Mouse (Mus musculus) hindbrain, embryonic 16.5 days (tissue): ENCODE measurements at regions not wholly inside any gene's neighbourhood (a gene's known extent, or its start where the extent isn't known, plus 50 kb on each side); places are given as distances from the start of the nearest gene placed in this dataset.
"Not testable (repeated sequence)": the region's sequence is repeated elsewhere in the genome, so short reads cannot be mapped to it uniquely, and the experiment has no call there.

Experiments used
- ATAC-seq: fragments of 200-750 bp; cut with Nextera tagmentation; 2 replicates; pipeline ENCODE4 v1.8.0; 2017; ENCODE audit warnings: moderate TSS enrichment, moderate library complexity
- H3K27ac ChIP-seq: fragments of 300-500 bp; sonication (generic); 2 replicates; pipeline ENCODE4 v1.5.1; 2014; ENCODE audit warnings: low read depth, mild to moderate bottlenecking, control low read depth, low read length, moderate library complexity
- H3K27me3 ChIP-seq: fragments of 300-500 bp; sonication (generic); replicated peaks from 2 replicates; pipeline ENCODE4 v1.6.1; 2014; ENCODE audit warnings: low read length; ENCODE audit not compliant: control insufficient read depth, insufficient read depth
- H3K36me3 ChIP-seq: fragments of 300-500 bp; sonication (generic); 2 replicates; pipeline ENCODE4 v1.6.1; 2014; ENCODE audit warnings: mild to moderate bottlenecking, low read length, moderate library complexity, mixed read lengths; ENCODE audit not compliant: control insufficient read depth, insufficient read depth
- H3K4me1 ChIP-seq: fragments of 300-500 bp; sonication (generic); 2 replicates; pipeline ENCODE4 v1.6.1; 2014; ENCODE audit warnings: low read depth, low read length; ENCODE audit not compliant: control insufficient read depth, insufficient read depth
- H3K4me2 ChIP-seq: fragments of 300-500 bp; sonication (generic); 2 replicates; pipeline ENCODE4 v1.6.1; 2014; ENCODE audit warnings: mild to moderate bottlenecking, low read length, control low read depth, moderate library complexity
- H3K4me3 ChIP-seq: fragments of 300-500 bp; sonication (generic); 2 replicates; pipeline ENCODE4 v1.5.1; 2014; ENCODE audit warnings: mild to moderate bottlenecking, low read length, control low read depth, moderate library complexity
- H3K9ac ChIP-seq: fragments of 300-500 bp; sonication (generic); 2 replicates; pipeline ENCODE4 v1.6.1; 2014; ENCODE audit warnings: low read depth, mild to moderate bottlenecking, control low read depth, low read length, moderate library complexity
- H3K9me3 ChIP-seq: fragments of 300-500 bp; sonication (generic); 2 replicates; pipeline ENCODE4 v1.6.1; 2014; ENCODE audit warnings: mild to moderate bottlenecking, low read length, moderate library complexity; ENCODE audit not compliant: control insufficient read depth
- WGBS: fragments of 180-500 bp; shearing (Covaris S2); extraction: QIAGEN DNeasy Blood & Tissue Kit; methylation state at CpG from one replicate; pipeline ENCODE4 v1.1.7; 2014; 5-methylcytosine and 5-hydroxymethylcytosine counted together

- no peak for ATAC-seq
- Histone ChIP-seq H3K9ac (no peak overlapping the region), H3K4me3 (no peak overlapping the region), H3K4me1 (no peaks in the 10 kb centered on the region), H3K4me2 (no peak overlapping the region), H3K9me3 (no peaks in the 10 kb centered on the region), H3K27me3 (no peaks in the 10 kb centered on the region), H3K27ac (no peak overlapping the region), H3K36me3 (no peaks in the 10 kb centered on the region)
- WGBS = 91% methylated on average over 1 of the region's 1 CpGs
Observed at GRCm38 (mm10) chr8:40005207-40005837, 669.6 kb upstream of the Adam24 start.

DNA sequence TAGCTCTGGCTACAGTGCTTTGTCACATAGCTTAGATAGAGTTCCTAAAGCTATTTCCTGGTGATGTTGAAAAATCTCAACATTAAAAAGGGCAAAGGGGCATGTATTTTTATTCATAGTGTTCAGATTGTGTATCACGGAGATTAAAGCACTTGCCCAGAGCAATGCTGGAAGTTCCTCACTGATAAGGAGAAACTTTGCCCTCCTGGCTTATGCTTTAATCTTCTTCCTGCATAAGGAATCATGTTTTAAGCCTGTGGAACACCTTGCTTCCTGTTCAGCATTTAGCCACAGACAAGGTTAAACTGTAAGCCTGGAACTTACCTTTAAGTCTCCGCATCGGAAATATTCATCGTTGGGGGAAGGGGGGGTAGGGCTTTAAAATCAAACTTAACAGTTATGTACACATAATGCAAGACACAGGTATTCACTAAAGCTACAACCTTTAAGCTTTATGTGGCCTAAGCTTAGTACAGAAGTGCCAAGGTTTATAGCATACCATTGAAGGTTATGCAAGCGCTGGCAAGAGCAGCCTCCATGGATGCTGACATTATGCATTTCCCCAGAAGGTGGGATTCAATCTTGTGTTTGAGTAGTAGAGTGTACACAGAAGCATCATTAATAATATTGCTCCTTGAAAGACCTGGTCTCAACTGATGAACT is 655.5 kb upstream of the Adam24 start:
- H3K4me2 ChIP-seq = no peak overlapping the region
- no peak overlapping the region for H3K4me3 ChIP-seq
- 96% methylated on average over 5 of the region's 5 CpGs for WGBS
- no peaks in the 10 kb centered on the region for H3K27me3 ChIP-seq
- no peak for ATAC-seq
- no peaks in the 10 kb centered on the region for H3K9me3 ChIP-seq
- H3K9ac ChIP-seq = no peak overlapping the region
- H3K27ac ChIP-seq = no peak overlapping the region
- H3K36me3 ChIP-seq = no peaks in the 10 kb centered on the region
- H3K4me1 ChIP-seq = no peaks in the 10 kb centered on the region

DNA sequence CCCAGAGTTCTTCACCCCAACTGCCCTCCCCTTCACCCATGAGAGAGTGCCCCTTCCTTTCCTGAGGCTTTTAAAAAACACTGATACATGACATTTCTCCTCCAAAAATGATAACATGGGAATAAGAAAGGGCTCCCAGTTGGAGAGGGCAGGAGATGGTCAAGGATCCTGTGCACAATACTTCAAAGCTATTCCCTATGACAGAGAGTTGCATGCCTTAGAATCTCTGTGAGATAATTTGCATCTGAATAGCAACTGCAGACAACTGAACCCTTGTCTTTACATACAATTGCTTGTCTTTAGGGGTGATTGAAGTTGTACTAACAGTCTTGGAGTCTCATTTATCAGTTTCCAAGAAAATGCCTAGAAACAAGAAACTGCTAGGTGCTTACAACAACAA is 610.7 kb upstream of the Adam24 start:
- no peaks in the 10 kb centered on the region for H3K9me3 ChIP-seq
- no peaks in the 10 kb centered on the region for H3K27me3 ChIP-seq
- H3K9ac ChIP-seq = no peak overlapping the region
- no peaks in the 10 kb centered on the region for H3K36me3 ChIP-seq
- no peaks in the 10 kb centered on the region for H3K4me1 ChIP-seq
- no peak overlapping the region for H3K4me2 ChIP-seq
- no peak for ATAC-seq
- H3K27ac ChIP-seq = no peak overlapping the region
- H3K4me3 ChIP-seq = no peak overlapping the region

DNA sequence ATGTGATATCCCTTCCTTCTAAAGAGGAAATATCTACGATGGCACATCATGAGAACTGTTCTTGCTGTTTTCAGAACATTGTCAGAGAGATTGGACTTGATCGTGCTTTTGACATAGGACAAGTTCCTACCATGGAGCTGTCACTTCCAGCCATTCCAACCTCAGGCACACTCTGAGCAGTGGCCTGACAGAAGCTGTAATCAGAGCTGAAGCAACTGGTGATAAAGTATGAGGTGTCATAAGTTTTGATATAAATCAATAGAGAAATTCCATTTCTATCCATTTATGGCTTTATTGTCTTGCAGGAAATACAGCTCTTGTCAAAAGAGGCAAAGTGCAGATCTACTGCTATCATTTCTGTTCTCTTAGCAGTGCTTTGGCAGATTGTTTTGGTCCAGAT is 603.7 kb upstream of the Adam24 start:
- no peak overlapping the region for H3K4me3 ChIP-seq
- no peaks in the 10 kb centered on the region for H3K4me1 ChIP-seq
- H3K27me3 ChIP-seq = no peaks in the 10 kb centered on the region
- no peak overlapping the region for H3K27ac ChIP-seq
- WGBS = 92% methylated on average over 2 of the region's 2 CpGs
- H3K9me3 ChIP-seq = no peaks in the 10 kb centered on the region
- H3K9ac ChIP-seq = no peak overlapping the region
- ATAC-seq = no peak
- H3K4me2 ChIP-seq = no peak overlapping the region
- H3K36me3 ChIP-seq = no peaks in the 10 kb centered on the region

DNA sequence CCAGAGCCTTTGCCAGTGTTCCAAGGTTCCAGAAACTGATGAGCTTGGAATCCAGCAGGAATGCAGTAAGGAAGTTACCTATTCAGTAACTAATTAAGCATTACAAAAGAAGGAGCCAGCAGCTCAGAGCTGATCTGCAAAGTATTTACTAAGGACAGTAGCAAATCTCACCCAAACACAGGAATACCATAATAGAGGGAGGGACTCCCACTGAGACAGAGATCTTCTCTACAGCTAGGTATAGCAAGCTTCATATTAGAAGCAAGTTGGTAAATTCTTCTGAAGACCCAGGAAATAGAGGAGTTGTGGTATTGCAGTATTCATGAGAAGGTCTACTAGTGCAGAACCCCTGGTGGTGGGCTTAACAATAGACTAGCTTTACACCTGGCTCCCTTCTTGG is 593.9 kb upstream of the Adam24 start:
- H3K9ac ChIP-seq = not testable (repeated sequence)

GRCm38 (mm10) chr8:40084129-40084528 is 590.7 kb upstream of the Adam24 start:
- Histone ChIP-seq H3K27me3 (no peaks in the 10 kb centered on the region), H3K4me2 (no peak overlapping the region), H3K36me3 (no peaks in the 10 kb centered on the region), H3K9me3 (no peaks in the 10 kb centered on the region), H3K4me3 (no peak overlapping the region), H3K9ac (no peak overlapping the region), H3K27ac (no peak overlapping the region), H3K4me1 (no peaks in the 10 kb centered on the region)
- no peak for ATAC-seq
- 70% methylated on average over 1 of the region's 1 CpGs for WGBS

More for the DNA sequence above, 593.9 kb upstream of the Adam24 start:
- not testable (repeated sequence) for H3K4me1 ChIP-seq, H3K9me3 ChIP-seq, H3K4me3 ChIP-seq, H3K36me3 ChIP-seq, H3K27ac ChIP-seq, H3K27me3 ChIP-seq, ATAC-seq, H3K4me2 ChIP-seq

GRCm38 (mm10) chr8:40089377-40089776 is 585.5 kb upstream of the Adam24 start:
- Histone ChIP-seq H3K4me3 (no peak overlapping the region), H3K9ac (no peak overlapping the region), H3K9me3 (no peaks in the 10 kb centered on the region), H3K27ac (no peak overlapping the region), H3K4me1 (no peaks in the 10 kb centered on the region), H3K4me2 (no peak overlapping the region), H3K27me3 (no peaks in the 10 kb centered on the region), H3K36me3 (no peaks in the 10 kb centered on the region)
- WGBS = 86% methylated on average over 4 of the region's 4 CpGs
- ATAC-seq = no peak

GRCm38 (mm10) chr8:40124402-40124801 is 550.5 kb upstream of the Adam24 start:
- ATAC-seq = no peak
- WGBS = 79% methylated on average over 3 of the region's 3 CpGs
- H3K4me3 ChIP-seq = no peak overlapping the region
- no peak overlapping the region for H3K9ac ChIP-seq
- H3K27ac ChIP-seq = no peak overlapping the region
- no peak overlapping the region for H3K4me2 ChIP-seq
- no peaks in the 10 kb centered on the region for H3K27me3 ChIP-seq
- H3K4me1 ChIP-seq = no peaks in the 10 kb centered on the region
- no peaks in the 10 kb centered on the region for H3K36me3 ChIP-seq
- H3K9me3 ChIP-seq = no peaks in the 10 kb centered on the region

GRCm38 (mm10) chr8:40127141-40127540 is 547.7 kb upstream of the Adam24 start:
- H3K36me3 ChIP-seq = no peaks in the 10 kb centered on the region
- WGBS = 91% methylated on average over 8 of the region's 8 CpGs
- no peak overlapping the region for H3K27ac ChIP-seq
- no peak overlapping the region for H3K4me2 ChIP-seq
- no peaks in the 10 kb centered on the region for H3K4me1 ChIP-seq
- H3K9ac ChIP-seq = no peak overlapping the region
- ATAC-seq = no peak
- no peaks in the 10 kb centered on the region for H3K27me3 ChIP-seq
- H3K9me3 ChIP-seq = no peaks in the 10 kb centered on the region
- no peak overlapping the region for H3K4me3 ChIP-seq
